Mouse (Mus musculus) lung, postnatal 0 days (tissue): ENCODE measurements at regions not wholly inside any gene's neighbourhood (a gene's known extent, or its start where the extent isn't known, plus 50 kb on each side); places are given as distances from the start of the nearest gene placed in this dataset.

Source experiments
- CTCF ChIP-seq: IDR thresholded peaks from 2 replicates; pipeline ENCODE4 v1.5.1; 2016; ENCODE audit warnings: antibody characterized with exemption, mild to moderate bottlenecking
- EP300 ChIP-seq: IDR thresholded peaks from 2 replicates; pipeline ENCODE4 v1.6.1; 2016; ENCODE audit warnings: antibody characterized with exemption, mild to moderate bottlenecking, control low read depth

- TF ChIP-seq CTCF (no peak), EP300 (no peak)
These were observed 200.6 kb upstream of the Vstm2b start for GRCm38 (mm10) chr7:40697551-40697950.
